Mouse (Mus musculus): ENCODE measurements around the gene Nub1.

DNA sequence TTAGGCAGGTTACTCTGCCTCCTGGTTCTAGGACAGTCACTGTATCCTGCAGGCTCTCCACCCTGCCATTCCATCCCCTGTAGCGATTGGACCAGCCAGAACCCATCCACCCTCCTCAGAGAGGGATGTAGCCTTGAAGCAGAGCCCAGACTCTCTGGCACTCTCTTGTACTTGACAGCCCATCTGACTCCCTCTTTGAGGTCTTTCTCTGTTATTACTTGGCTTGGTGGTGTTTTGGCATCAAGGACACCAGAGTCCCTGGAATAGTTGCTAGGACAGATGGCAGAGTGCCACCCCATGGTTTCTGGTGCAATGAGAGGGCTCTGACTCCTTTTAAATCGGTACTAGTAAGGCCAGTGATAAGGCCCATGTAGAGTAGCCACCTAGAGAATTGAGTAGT is 27.9 kb downstream of the Nub1 start:
- TF ChIP-seq POLR2A (IDR thresholded peaks at IDR 0.05; ENCODE audit: low read depth, low read length) (no peak), CTCF (IDR thresholded peaks at IDR 0.05; ENCODE audit: extremely low read depth, insufficient read depth, insufficient read length, insufficient replicate concordance) (no peak)

Measured in spleen, adult 2 months (tissue).